Mouse (Mus musculus): Measurements from ENCODE around the gene Gnptab.

- TF ChIP-seq POLR2A (IDR thresholded peaks at IDR 0.05; ENCODE audit: borderline replicate concordance, insufficient read depth, low read length) (no peak), CTCF (IDR thresholded peaks at IDR 0.05; ENCODE audit: borderline replicate concordance, insufficient read depth, low read depth, low read length) (no peak)
Observed at GRCm38 (mm10) chr10:88356114-88356982, 22.6 kb upstream of the Gnptab start.

Data from cerebellum, adult 2 months (tissue).